Mouse (Mus musculus) hindbrain, embryonic 12.5 days (tissue): ENCODE data around the gene Ccdc169. TPM values are rescaled to one million over a fixed set of nuclear protein-coding genes. Genes with fewer than 3 reads are reported as not detected.
"Not testable (repeated sequence)": the region's sequence is repeated elsewhere in the genome, so short reads cannot be mapped to it uniquely, and the experiment has no call there.

Source experiments
- ATAC-seq: fragments of 200-750 bp; cut with Nextera tagmentation; 2 replicates; pipeline ENCODE4 v1.8.0; 2017; ENCODE audit warnings: moderate TSS enrichment; ENCODE audit not compliant: low FRiP score
- H3K27ac ChIP-seq: fragments of 300-500 bp; sonication (generic); 2 replicates; pipeline ENCODE4 v1.5.1; 2016; ENCODE audit warnings: mild to moderate bottlenecking
- H3K27me3 ChIP-seq: fragments of 300-500 bp; sonication (generic); 2 replicates; pipeline ENCODE4 v1.6.1; 2016; ENCODE audit warnings: mild to moderate bottlenecking
- H3K36me3 ChIP-seq: fragments of 300-500 bp; sonication (generic); 2 replicates; pipeline ENCODE4 v1.6.1; 2016; ENCODE audit warnings: mild to moderate bottlenecking
- H3K4me1 ChIP-seq: fragments of 300-500 bp; sonication (generic); 2 replicates; pipeline ENCODE4 v1.6.1; 2016
- H3K4me2 ChIP-seq: fragments of 300-500 bp; sonication (generic); replicated peaks from 2 replicates; pipeline ENCODE4 v1.6.1; 2016; ENCODE audit warnings: mild to moderate bottlenecking
- H3K4me3 ChIP-seq: fragments of 300-500 bp; sonication (generic); 2 replicates; pipeline ENCODE4 v1.5.1; 2016; ENCODE audit warnings: mild to moderate bottlenecking
- H3K9ac ChIP-seq: fragments of 300-500 bp; sonication (generic); 2 replicates; pipeline ENCODE4 v1.6.1; 2016; ENCODE audit warnings: mild to moderate bottlenecking, moderate library complexity
- H3K9me3 ChIP-seq: fragments of 300-500 bp; sonication (generic); replicated peaks from 2 replicates; pipeline ENCODE4 v1.6.1; 2016; ENCODE audit warnings: mild to moderate bottlenecking
- WGBS: fragments of 180-500 bp; shearing (Covaris S2); methylation state at CpG from one replicate; pipeline ENCODE4 v1.1.7; 2016; 5-methylcytosine and 5-hydroxymethylcytosine counted together
- polyA plus RNA-seq: library from polyadenylated mRNA; unstranded; fragments of >200 nt; fragmentation: Nextera tagmentation; extraction: Ambion mirVana; gene quantifications from 2 replicates; pipeline ENCODE4 v1.2.1, GENCODE M21; 2016

The Ccdc169 gene
- polyA plus RNA-seq, 1 experiment from 2014 or later = 0.06 TPM

DNA sequence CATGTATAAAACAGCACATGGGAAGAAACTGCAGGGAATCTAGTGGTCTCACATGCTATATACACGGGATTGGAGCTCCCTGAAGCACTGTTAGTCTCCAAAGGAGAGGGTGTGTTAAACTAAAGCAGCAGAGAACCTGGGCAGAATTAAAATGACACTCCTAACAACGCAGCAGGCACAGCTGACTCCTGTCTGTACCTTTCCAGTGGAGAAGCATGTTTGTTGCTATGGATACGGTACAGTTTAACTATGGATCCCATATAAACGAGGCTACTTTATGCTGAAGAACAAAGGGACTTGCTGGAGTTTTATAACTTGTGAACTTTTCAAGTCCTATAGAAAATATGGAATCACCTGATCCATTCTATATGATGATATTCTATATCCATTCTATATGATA lies 26.4 kb downstream of the Ccdc169 start:
- WGBS = 75% methylated on average over 4 of the region's 4 CpGs
- Histone ChIP-seq H3K9me3 (no peaks in the 10 kb centered on the region), H3K27ac (no peak overlapping the region), H3K4me1 (no peaks in the 10 kb centered on the region), H3K27me3 (no peaks in the 10 kb centered on the region), H3K4me3 (no peak overlapping the region), H3K9ac (no peak overlapping the region), H3K4me2 (no peak overlapping the region), H3K36me3 (no peaks in the 10 kb centered on the region)
- ATAC-seq = no peak

DNA sequence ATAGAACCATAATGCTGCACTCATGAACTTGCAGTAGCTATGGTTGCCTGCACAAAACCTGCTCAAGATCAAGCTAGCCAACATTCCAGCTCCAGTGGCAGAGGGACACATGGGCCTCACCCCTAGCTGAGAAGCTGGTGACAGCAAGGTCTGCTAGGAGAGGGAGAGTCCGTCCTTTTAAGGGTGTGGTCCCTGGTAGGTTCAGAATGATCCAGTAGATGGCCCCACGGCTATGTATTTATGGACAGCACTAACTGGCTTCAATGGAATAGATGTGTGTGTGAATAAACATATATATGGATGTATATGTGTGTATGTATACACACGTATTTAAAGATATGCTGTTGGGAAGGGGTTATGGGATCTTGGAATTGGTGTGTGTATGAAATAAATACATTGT lies 35.3 kb downstream of the Ccdc169 start:
- 80% methylated on average over 3 of the region's 3 CpGs for WGBS
- Histone ChIP-seq H3K4me3 (no peak overlapping the region), H3K4me2 (no peak overlapping the region), H3K27me3 (no peaks in the 10 kb centered on the region), H3K27ac (no peak overlapping the region), H3K36me3 (no peaks in the 10 kb centered on the region), H3K9ac (no peak overlapping the region), H3K9me3 (no peaks in the 10 kb centered on the region), H3K4me1 (no peaks in the 10 kb centered on the region)
- no peak for ATAC-seq

DNA sequence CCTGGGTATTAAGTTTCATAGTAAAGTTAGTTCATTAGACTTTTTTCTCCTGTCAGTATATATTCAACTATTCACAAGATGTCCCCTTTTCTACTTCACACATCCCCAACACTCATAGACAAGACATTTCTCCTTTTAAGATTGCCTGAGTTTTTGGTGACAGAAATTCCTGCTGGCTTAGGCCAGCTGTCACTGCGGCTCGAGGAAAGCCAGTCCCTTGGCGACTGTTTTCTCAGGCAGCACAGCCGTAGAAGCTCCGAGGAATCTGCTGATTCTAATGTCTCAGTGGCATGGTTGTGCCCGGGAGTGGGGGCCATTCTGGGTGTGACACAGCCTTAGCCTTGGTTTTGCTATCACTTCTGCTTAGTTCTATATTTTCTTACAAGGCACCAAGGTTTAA lies 40.1 kb downstream of the Ccdc169 start:
- no peak overlapping the region for H3K27ac ChIP-seq
- H3K9ac ChIP-seq = no peak overlapping the region
- no peaks in the 10 kb centered on the region for H3K4me1 ChIP-seq
- no peak overlapping the region for H3K4me2 ChIP-seq
- ATAC-seq = no peak
- H3K27me3 ChIP-seq = no peaks in the 10 kb centered on the region
- H3K9me3 ChIP-seq = no peaks in the 10 kb centered on the region
- H3K4me3 ChIP-seq = no peak overlapping the region
- 63% methylated on average over 6 of the region's 6 CpGs for WGBS
- H3K36me3 ChIP-seq = no peaks in the 10 kb centered on the region

DNA sequence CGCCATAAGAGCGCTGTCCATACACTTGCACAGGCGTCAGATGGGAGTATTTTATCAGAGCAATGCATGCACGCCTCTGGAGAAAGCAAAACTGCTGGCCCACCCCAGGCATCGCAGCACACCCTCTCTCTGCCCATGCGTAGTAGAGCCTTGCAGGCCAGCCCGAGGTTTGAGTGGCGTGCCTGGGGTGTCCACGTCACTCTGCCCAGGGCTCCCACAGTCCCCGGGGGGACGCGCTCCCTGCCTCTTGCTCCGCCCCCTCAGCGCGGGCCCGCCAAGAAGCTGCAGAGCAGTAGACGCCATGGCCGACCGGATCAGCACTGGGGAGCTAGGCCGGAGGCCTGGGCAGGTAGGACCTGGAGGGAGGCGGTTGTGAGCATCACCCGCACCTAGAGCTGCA lies 44.6 kb downstream of the Ccdc169 start, which contains the start of gene Sohlh2:
Gene Sohlh2 (plus strand): TSS at position 263 of the 400 bp plus-strand sequence.
- 90% methylated on average over 22 of the region's 22 CpGs for WGBS
- no peaks in the 10 kb centered on the region for H3K9me3 ChIP-seq
- no peaks in the 10 kb centered on the region for H3K36me3 ChIP-seq
- H3K27ac ChIP-seq = no peak within 1 kb of the TSS
- no peaks in the 10 kb centered on the region for H3K27me3 ChIP-seq
- no peak for ATAC-seq
- no peaks in the 10 kb centered on the region for H3K4me1 ChIP-seq
- H3K4me3 ChIP-seq = no peak within 1 kb of the TSS
- no peak within 1 kb of the TSS for H3K4me2 ChIP-seq
- no peak within 1 kb of the TSS for H3K9ac ChIP-seq

GRCm38 (mm10) chr3:55191668-55192067 lies 54.5 kb downstream of the Ccdc169 start:
- WGBS = 91% methylated on average over 4 of the region's 4 CpGs

GRCm38 (mm10) chr3:55193351-55193750 lies 56.2 kb downstream of the Ccdc169 start:
- Histone ChIP-seq H3K4me1 (no peaks in the 10 kb centered on the region), H3K9me3 (0 out of 2 replicates have a peak, but pooled peaks cover 2% of the 10 kb centered on the region), H3K4me2 (no peak overlapping the region), H3K36me3 (no peaks in the 10 kb centered on the region), H3K27ac (no peak overlapping the region), H3K4me3 (no peak overlapping the region), H3K27me3 (no peaks in the 10 kb centered on the region), H3K9ac (no peak overlapping the region)
- ATAC-seq = no peak
- 62% methylated on average over 2 of the region's 2 CpGs for WGBS

More at GRCm38 (mm10) chr3:55191668-55192067, 54.5 kb downstream of the Ccdc169 start:
- no peak for ATAC-seq
- no peak overlapping the region for H3K27ac ChIP-seq
- no peak overlapping the region for H3K9ac ChIP-seq
- 0 out of 2 replicates have a peak, but pooled peaks cover 2% of the 10 kb centered on the region for H3K9me3 ChIP-seq
- H3K36me3 ChIP-seq = no peaks in the 10 kb centered on the region
- no peaks in the 10 kb centered on the region for H3K27me3 ChIP-seq
- no peak overlapping the region for H3K4me3 ChIP-seq
- no peaks in the 10 kb centered on the region for H3K4me1 ChIP-seq
- H3K4me2 ChIP-seq = no peak overlapping the region

DNA sequence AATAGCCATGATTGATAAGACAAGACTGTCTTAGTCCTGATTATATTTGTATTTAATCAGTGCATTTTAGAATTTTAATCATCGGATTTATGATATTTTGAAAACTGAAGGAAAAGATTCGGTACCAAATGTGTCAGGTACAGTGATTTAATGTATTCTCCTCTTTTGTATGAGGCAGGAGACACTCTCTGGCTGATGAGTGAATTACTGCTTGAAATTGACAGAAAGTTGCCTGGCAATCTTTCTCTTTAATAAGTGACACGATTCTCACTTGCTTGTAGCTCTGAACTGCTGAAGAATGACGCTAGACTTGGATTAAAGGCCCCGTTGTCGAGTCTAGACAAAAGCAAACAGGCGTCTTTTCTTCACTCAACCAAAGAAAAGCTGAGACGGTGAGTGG lies 57.7 kb downstream of the Ccdc169 start:
- H3K4me2 ChIP-seq = no peak overlapping the region
- H3K27me3 ChIP-seq = no peaks in the 10 kb centered on the region
- H3K27ac ChIP-seq = no peak overlapping the region
- 72% methylated on average over 8 of the region's 8 CpGs for WGBS
- H3K4me1 ChIP-seq = no peaks in the 10 kb centered on the region
- no peak overlapping the region for H3K4me3 ChIP-seq
- no peaks in the 10 kb centered on the region for H3K36me3 ChIP-seq
- H3K9ac ChIP-seq = no peak overlapping the region
- no peaks in the 10 kb centered on the region for H3K9me3 ChIP-seq
- no peak for ATAC-seq

GRCm38 (mm10) chr3:55195581-55196327 lies 58.6 kb downstream of the Ccdc169 start:
- Histone ChIP-seq H3K36me3 (no peaks in the 10 kb centered on the region), H3K4me3 (no peak overlapping the region), H3K4me1 (no peaks in the 10 kb centered on the region), H3K27me3 (no peaks in the 10 kb centered on the region), H3K27ac (no peak overlapping the region), H3K9ac (no peak overlapping the region), H3K9me3 (no peaks in the 10 kb centered on the region), H3K4me2 (no peak overlapping the region)
- 85% methylated on average over 5 of the region's 5 CpGs for WGBS
- ATAC-seq = no peak

GRCm38 (mm10) chr3:55196328-55196710 lies 59.2 kb downstream of the Ccdc169 start:
- ATAC-seq = no peak
- Histone ChIP-seq H3K4me2 (no peak overlapping the region), H3K4me3 (no peak overlapping the region), H3K27me3 (no peaks in the 10 kb centered on the region), H3K27ac (no peak overlapping the region), H3K36me3 (no peaks in the 10 kb centered on the region), H3K9me3 (no peaks in the 10 kb centered on the region), H3K9ac (no peak overlapping the region), H3K4me1 (no peaks in the 10 kb centered on the region)
- 89% methylated on average over 2 of the region's 2 CpGs for WGBS

GRCm38 (mm10) chr3:55203621-55204020 lies 66.5 kb downstream of the Ccdc169 start:
- H3K36me3 ChIP-seq, H3K9me3 ChIP-seq, H3K4me1 ChIP-seq, H3K4me2 ChIP-seq, H3K4me3 ChIP-seq, ATAC-seq, H3K27me3 ChIP-seq, H3K9ac ChIP-seq, H3K27ac ChIP-seq: not testable (repeated sequence)
- WGBS = 93% methylated on average over 11 of the region's 11 CpGs

- no peak overlapping the region for H3K4me2 ChIP-seq
- no peak overlapping the region for H3K4me3 ChIP-seq
- 99% methylated on average over 2 of the region's 2 CpGs for whole genome bisulfite sequencing
- H3K4me1 ChIP-seq = no peaks in the 10 kb centered on the region
- H3K9me3 ChIP-seq = no peaks in the 10 kb centered on the region
- ATAC-seq = no peak
- no peak overlapping the region for H3K9ac ChIP-seq
- no peaks in the 10 kb centered on the region for H3K36me3 ChIP-seq
- no peaks in the 10 kb centered on the region for H3K27me3 ChIP-seq
- no peak overlapping the region for H3K27ac ChIP-seq
These were observed 69.3 kb downstream of the Ccdc169 start for GRCm38 (mm10) chr3:55206413-55206812.

GRCm38 (mm10) chr3:55207665-55208064 lies 70.5 kb downstream of the Ccdc169 start:
- no peak for ATAC-seq
- no peak overlapping the region for H3K4me3 ChIP-seq
- H3K27ac ChIP-seq = no peak overlapping the region
- H3K4me2 ChIP-seq = no peak overlapping the region
- no peaks in the 10 kb centered on the region for H3K36me3 ChIP-seq
- no peaks in the 10 kb centered on the region for H3K9me3 ChIP-seq
- no peaks in the 10 kb centered on the region for H3K4me1 ChIP-seq
- WGBS = 74% methylated on average over 6 of the region's 6 CpGs
- no peak overlapping the region for H3K9ac ChIP-seq
- no peaks in the 10 kb centered on the region for H3K27me3 ChIP-seq

- Histone ChIP-seq H3K9ac (no peak overlapping the region), H3K27me3 (no peaks in the 10 kb centered on the region), H3K4me1 (no peaks in the 10 kb centered on the region), H3K9me3 (no peaks in the 10 kb centered on the region), H3K4me3 (no peak overlapping the region), H3K36me3 (no peaks in the 10 kb centered on the region), H3K4me2 (no peak overlapping the region), H3K27ac (no peak overlapping the region)
- ATAC-seq = no peak
- WGBS = 37% methylated on average over 2 of the region's 2 CpGs
These were observed 75.1 kb downstream of the Ccdc169 start for GRCm38 (mm10) chr3:55212254-55212653.
